Mouse (Mus musculus): Measurements from ENCODE around the gene Tnks2.

DNA sequence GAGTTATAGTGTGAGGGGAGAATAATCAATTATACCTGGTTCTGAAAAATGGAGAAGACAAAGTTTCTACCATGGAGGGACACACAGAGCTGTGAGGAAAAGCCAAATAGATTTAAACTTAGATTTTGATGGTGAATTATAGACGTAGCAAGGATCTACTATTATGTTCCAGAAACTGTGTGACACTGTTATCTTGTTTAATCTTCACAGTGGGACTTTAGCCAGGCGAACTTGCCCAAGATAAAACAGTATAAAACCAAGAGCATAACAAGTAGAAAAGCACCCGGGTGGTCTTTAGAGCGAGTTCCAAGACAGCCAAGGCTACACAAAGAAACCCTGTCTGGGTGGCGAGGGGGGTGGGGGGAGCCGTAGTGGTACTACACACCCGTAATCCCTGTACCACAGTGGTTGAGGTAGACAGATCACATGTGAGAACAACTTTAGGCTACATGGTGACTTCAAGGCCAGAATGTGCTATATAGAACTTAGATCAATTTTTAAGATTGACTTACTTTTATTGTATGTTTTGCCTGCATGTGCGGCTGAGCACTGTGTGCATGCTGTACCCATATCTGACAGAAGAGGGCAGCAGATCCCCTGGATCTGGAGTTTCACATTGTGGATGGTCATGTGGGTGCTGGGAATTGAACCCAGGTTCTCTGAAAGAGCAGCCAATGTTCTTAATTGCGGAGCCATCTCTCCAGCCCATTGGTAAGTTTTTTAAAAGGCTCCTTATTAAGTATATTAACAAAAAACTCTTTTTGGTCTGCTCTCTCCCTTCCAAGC, 32.0 kb upstream of the Tnks2 start:
- TF ChIP-seq CTCF (IDR thresholded peaks at IDR 0.05; ENCODE audit: insufficient read depth, low read length) (peak; percentile 38), POLR2A (IDR thresholded peaks at IDR 0.05; ENCODE audit: borderline replicate concordance, extremely low read depth, low read depth, low read length) (no peak)

Data from lung, adult 2 months (tissue).